Mouse (Mus musculus): ENCODE results near the gene Tsc22d1.

The Tsc22d1 gene

DNA sequence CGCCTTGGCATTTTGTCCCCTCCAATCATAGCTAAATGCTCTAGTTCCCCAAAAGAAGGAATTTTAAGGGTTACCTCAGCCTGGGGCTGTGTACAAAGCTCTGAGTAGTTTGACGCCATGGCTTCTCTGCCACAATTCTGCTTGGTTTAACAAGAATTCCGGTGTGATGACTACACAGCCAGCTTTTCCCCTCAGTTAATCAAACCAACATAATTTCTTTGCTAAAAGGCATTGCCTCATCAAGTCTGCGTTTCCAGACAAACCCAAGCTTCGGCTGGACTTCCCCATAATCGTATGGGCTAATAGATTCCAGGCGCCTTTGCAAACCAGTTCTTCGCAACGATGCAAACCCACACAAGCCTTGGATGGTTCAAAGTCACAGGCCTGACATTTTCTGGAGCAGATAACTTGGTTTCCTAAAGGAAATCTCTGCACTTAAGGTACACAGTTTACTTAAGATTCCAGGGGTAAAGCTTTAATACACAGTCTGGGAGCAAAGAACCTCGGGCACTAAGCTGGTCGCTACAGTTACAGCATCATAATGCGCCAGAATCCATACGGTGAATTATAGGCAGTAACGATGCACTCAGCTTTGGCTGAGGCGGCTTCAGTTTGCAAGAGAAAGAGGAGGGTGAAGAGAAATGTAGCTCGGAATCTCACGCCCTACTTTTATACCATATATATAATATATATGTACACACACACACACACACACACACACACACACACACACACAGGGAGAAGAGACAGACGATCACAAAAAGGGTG is 140.7 kb downstream of the Tsc22d1 start:
- no peak for DNase-seq (ENCODE audit: inconsistent age in 2 of 2, low spot score in 1 of 2)

DNA sequence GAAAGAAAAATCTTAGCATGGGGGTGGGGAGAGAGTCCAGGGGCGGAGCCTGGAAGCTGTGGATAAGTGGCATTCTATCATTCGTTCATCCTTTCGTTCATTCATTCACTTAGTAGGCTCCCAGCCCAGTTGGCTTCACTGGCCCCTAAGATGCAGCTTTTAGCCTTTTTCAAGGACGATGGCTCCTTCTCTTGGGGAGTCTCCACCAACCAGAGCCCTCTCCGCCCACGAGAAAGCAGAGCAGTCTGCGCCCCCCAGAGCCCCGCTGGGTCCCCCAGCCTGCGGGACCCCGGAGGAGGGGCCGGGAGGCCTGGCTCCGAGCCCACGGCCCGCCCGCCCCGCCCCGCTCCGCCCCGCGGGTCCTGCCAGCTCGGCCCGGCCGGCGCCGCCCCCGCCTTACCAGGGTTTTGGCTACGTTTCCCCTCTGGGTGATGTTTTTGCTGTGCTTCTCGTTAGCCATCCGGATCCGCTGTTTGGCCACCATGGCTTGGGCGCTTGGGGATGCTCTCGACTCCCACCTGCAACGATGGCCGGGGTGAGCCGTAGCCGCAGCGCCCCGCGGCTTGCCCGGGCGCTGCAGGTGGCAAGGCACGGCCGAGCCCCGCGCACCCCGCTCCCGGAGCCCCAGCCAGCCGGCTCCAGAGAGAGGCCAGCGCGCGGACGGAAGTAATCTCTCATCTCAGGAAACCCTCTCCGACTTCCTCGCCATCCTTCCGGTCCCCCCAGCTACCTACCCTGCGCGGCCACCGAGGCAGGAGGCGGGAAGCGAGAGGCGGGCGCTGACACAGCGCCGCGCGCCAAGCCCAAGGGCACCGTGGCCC is 141.5 kb downstream of the Tsc22d1 start:
- DNase-seq (ENCODE audit: inconsistent age in 2 of 2, low spot score in 1 of 2), result peak; percentile 85 to 92

DNA sequence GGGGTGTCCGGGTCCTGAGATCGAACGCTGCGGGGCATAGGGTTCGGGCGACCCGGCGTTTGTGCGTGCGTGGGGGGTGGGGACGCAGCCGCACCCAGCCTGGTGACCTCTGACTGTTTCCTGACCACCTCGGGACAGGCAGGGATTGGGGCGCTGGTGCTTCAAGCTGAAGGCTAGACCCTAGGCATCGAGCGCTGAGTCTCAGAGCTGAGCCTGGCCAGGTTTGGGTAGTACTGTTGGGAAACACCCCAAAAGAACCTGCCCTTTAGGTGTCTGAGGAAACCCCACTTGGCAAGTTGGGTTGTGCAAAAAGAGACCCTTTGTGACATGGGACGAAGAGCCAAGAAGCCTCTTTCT is 142.1 kb downstream of the Tsc22d1 start, which contains the start of gene Serp2:
Serp2 (minus strand) TSS at position 38 of the 357 bp plus-strand sequence.
- no peak for DNase-seq (ENCODE audit: inconsistent age in 2 of 2, low spot score in 1 of 2)
